Mouse (Mus musculus) heart, postnatal 10 days (tissue): ENCODE results near the gene AI837181. TPM values are rescaled to one million over a fixed set of nuclear protein-coding genes. Genes with fewer than 3 reads are reported as not detected.

Experiments
- DNase-seq, 2 experiments: peaks; one replicate each; pipeline ENCODE4 v3.0.0; 2021
- intact Hi-C: fragments of 180-260 bp; cut with DNase I; formaldehyde crosslinking; loops from one replicate; pipeline ENCODE4 v1.15.1; 2025
- total RNA-seq, 2 experiments: library from RNA; stranded (reverse); gene quantifications; 2 replicates each; pipeline ENCODE4 v1.2.3; 2021

AI837181 gene
- total RNA-seq, 2 experiments from 2014 or later, result 40.3 to 43.8 TPM

DNA sequence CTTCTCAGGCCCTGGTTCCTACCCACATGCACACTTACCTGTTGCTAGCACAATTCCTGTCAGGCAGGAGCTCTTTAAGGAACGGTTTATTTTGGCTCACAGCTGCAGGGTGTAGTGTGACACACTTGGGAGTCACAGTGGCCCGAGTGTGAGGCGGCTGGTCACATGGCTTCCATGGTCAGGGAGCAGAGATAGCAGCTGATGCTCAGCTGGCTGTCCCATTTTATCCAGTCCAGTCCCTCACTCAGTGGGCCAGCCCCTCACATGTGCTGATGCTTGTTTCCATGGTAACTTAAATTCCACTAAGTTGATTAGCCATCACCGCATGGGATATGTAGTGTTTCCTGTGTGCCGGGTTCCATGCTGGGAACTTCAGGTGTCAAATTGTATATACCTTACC lies 13.0 kb upstream of the AI837181 start:
- intact Hi-C loops, result no loop called here
- DNase-seq, result no peak

DNA sequence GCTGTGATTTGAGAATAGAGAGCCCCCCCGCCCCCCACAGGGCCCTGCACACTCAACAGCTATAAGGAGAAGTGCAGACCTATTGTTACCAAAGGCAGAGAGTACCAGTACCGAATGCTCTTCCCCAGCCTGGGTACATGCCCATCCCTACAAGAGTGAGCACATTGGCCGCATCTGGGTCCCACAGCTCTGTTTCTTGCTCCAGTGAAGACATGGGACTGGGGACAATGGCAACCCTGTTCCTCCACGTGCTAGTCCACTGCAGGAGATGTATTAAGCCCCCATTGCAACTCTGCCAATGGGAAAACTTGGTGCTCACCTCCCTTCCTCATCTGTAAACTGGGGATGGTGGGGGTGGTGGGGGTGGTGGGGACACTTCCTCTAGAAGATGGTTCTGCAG lies 11.1 kb upstream of the AI837181 start:
- intact Hi-C loops, result no loop called here
- no peak for DNase-seq

DNA sequence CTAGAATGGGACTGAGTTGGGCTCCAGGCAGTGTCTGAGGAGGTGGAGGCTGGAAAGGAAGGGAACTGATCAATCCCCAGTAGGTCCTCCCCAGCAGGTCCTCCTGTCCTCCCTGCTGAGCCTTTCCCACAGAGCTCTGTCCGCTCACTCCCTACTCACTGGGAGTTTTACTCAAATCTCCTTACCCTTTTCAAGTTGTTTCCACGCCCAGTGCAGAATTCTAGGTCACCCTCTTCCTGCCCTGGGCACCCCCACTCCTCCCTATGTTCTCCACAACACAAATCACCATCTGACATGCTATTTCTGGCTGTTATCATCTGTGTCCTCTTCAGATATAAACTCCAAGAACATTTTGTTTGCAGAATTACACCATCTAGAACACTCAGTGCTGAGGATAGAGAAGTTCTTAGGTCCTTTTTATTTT lies 10.4 kb upstream of the AI837181 start:
- intact Hi-C loops, result no loop called here
- DNase-seq, result peak in 1 of 2 experiments; percentile 46

DNA sequence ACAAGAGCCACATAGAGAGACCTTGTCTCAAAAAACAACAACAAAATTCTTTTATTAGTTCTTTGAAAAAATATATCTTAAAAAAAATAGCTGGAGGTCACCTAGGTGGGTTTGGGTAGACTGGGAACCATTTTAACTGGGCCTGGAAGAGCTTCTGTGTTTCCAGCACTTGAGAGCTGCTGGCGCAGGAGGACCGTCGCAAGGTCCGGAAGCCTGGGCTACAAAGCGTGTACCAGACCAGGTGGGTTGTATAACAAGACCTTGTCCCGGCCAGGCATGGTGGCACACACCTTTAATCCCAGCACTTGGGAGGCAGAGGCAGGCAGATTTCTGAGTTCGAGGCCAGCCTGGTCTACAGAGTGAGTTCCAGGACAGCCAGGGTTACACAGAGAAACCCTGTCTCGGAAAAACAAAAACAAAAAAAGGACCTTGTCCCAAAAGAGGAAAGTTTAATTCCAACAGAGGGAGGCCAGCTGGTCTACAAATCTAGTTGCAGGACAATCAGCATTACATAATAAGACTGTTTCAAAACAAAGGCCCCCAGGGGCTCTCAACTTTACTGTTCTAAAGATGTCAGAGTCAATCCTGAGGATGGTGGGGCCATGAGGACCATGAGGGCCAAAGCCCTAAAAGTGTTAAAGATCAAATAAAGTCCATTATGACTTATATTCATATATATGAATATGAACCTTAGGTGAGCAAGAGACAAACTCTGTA lies 6.0 kb upstream of the AI837181 start:
- intact Hi-C loops, result no loop called here
- no peak for DNase-seq

DNA sequence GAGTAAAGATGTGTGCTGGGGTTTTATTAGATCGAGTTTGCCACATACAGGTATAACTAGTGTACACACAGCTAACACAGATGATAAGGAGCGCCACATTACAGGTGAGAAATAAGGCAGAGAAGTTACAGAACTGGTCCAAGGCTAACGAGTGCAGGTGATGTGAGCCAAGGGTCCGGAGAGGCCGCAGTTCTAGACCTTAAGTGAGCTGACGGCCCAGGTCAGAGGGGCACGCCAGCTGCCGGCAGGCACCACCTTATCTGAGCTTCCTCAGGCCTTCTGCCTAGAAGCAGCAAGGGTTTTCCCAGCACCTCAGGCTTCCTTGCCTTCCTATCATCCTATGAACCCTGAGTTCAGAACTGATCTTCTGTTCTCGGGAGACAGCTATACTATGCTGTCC lies 5.3 kb upstream of the AI837181 start:
- DNase-seq, result no peak

DNA sequence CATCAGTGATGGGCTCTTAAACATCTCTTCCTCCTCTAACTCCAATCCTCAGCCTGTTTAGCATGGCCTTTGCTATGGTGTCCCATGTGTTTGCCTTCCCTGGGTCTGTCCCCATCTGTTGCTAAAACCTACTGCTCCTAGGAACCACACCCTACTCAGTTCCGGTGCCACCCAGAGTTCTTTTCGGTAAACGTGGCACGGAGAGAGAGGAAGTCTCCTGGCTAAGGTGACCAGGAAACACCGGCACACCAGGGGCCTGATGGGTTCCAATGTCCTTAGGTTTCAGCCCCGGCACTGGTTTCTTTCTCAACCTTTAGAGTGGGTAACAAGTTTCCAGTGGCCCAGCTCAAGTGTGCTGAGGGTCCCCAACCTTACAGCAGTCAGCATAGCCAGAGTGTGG lies 4.4 kb upstream of the AI837181 start:
- intact Hi-C loops, result no loop called here
- DNase-seq, result no peak

More for the DNA sequence above, 5.3 kb upstream of the AI837181 start:
- intact Hi-C loops, result no loop called here

DNA sequence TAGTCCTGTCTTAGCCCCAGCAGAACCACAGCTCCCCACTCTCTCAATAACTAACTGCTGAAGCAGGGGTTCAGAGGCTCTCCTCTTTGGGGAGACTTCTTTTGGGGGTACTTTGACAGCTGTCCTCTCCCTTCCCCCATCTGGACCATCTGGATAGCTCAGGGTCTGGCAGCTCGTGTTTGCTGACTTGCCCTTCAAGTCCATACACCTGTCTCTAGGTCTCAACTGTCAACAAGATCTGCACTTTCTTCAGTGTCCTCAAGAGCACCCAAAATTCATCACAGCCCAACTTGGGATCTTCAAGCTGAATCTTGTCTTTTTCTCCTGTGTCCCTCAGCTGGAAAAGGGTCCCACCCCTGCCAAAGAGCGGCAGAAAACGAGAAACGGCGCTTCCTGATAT lies 3.2 kb upstream of the AI837181 start:
- intact Hi-C loops, result loop anchor here (2.0 kb wide), 1 partner anchor 31 kb away; no protein-coding TSS in a partner anchor
- no peak for DNase-seq

DNA sequence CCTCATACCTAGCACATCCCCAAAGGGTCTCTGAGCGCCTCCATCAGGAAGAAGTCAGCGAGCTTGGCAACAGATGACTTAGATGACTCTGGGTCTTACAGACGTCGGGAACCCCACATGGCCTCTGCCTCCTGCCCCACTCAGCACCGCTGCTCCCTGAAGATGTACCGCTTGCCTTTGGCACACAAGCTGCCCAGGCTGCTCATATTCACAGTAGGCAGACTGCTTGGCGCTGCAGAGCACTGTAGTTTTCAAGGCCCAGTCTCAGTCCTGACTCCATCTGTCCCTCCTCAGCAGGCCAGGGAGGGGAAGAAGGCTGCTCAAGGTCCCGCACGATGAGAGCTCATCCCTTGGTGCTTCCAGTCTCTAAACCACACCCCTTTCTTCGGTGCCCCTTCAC lies 2.7 kb upstream of the AI837181 start:
- intact Hi-C loops, result loop anchor here (2.0 kb wide), 1 partner anchor 31 kb away; no protein-coding TSS in a partner anchor
- DNase-seq, result no peak

DNA sequence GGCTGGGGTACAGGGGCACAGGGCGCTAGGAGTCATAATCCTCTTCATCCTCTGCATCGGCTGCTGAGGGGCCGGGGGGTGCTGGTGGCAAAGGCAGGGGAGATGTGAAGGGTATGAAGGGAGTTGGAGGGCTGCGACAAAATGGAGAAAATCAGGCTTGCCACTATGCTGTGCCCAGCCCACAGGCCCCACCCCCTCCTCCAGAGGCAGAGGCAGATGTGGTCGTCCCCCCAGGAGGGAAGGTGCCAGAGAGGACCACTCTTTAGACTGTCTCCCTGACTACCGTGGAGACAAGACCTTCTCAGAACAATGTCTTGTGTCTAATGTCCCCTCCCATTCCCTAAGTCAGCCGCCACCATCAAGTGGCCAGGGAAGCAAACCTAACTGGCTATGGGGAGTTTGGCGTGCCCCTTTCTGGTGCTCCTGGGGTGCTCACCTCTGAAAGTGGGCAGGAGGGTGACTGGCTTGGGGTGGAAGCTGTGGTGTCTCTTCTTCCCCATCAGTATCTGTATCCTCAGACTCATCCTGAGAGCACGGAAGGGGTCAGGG lies 2.0 kb upstream of the AI837181 start:
- intact Hi-C loops, result loop anchor here (2.0 kb wide), 1 partner anchor 32 kb away; no protein-coding TSS in a partner anchor
- no peak for DNase-seq

DNA sequence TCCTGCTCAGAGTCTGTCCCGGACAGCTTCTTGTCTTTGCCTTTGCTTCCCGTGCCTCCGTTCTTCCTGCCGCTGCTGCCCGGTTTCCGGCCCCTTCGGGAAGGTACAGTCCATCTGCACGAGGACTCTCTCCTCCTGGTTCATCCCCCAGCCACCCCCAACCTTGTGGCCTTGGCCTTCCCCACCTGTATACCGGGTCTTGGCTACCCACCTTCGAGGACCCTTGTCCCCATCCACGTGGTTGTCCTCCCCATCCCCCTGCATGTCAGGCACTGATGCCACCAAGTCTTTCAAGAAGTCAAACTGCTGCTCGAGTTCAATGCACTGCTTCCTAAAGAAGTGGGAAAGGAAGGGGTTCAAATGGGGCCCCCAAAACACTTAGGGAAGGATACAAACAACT lies 1.4 kb upstream of the AI837181 start:
- DNase-seq, result no peak
- intact Hi-C loops, result loop anchor here (2.0 kb wide), 1 partner anchor 33 kb away; no protein-coding TSS in a partner anchor

DNA sequence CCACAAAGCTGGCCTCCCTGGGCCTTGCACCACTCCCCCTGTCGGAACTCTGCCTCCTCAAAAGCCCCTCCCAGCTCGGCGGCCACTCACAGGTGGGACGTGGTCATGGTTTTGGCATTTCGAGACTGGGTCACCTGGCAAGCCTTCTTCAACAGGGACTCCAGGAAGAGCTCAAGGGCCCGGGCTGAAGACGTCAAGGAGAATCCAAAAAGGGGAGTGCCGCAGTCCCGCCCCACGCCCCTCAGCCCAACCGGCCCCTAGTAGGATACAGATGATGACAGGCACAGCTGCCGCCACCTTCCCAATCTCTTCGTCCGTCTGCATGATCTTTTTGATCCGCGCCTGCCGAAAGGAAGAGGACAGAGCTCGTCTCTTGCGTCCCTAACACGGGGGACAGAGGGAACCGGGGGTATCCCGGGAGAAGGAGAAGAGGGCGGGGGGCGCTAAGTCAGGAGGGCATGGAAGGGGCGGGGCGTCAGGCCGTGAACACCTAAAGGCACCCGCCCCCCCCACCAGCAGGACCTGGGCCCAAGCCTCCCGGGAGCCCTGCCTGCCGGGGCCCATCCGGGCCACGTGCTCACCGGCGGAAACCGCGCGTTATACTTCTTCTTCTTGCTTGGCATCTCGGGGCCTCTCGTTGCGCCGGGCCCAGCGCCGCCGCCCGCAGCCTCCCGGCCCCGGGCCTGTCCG lies 707 bp upstream of the AI837181 start:
- DNase-seq, result peak; percentile 78 to 80
- intact Hi-C loops, result no loop called here

DNA sequence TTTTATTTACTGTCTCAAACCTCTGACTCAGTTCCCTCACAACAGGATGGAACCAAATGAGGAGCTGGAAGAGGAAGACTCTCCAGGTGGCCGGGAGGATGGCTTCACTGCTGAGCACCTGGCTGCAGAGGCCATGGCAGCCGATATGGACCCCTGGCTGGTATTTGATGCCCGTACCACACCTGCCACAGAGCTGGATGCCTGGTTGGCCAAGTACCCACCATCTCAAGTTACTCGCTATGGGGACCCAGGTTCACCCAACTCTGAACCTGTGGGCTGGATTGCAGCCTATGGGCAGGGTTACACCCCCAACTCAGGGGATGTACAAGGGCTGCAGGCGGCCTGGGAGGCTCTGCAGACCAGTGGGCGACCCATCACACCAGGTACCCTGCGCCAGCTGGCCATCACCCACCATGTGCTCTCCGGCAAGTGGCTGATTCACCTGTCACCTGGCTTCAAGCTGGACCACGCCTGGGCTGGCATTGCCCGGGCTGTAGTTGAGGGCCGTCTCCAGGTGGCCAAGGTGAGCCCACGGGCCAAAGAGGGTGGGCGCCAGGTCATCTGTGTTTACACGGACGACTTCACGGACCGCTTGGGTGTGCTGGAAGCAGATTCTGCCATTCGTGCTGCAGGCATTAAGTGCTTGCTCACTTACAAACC lies 1.1 kb downstream of the AI837181 start:
- DNase-seq, result no peak
- intact Hi-C loops, result no loop called here

DNA sequence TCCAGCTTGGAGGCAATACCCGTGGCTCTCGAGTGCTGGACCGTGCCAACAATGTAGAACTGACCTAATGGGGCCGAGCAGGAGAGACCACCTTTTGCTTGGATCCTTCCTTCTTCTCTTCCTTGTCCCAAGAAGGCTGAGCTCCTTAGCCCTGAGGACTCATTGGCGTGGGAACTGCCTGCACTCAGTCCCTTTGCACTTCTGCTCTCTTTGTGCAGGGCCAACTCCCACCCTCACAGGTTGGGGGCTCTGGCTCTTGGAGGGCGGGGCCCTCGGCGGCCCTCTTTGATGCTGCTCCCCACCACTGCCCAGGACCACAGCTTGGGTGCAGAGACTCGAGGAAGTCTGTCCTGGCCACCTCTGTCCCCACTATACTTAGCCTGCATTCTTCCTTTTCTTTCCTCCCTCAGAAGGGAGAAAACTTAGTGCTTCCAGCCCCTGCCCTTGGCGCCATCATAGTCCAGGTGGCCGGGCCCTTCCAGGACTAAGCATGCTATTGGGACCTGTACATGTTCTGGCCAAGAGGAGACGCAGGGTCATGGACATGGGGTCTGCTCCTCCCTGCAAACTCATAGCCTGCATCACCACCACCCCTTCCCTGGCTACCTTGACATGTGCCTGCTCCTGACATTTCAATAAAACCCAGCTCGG lies 1.8 kb downstream of the AI837181 start:
- intact Hi-C loops, result no loop called here
- no peak for DNase-seq

DNA sequence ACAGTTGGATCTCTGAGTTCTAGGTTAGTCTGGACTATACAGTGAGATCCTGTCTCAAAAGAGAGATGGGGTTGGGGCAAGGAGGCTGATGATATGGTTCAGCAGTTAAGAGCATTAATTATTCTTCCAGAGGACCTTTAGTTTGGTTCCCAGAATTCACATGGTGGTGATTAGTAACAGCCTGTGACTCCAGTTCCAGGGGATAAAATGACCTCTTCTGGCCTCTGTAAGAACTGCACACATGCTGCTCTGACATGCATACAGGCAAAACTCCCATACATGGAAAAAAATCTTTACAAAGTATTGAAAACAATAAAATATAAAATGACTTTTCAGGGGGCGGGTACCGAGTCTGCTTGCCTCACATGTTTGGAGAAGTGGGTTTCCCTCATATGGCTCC lies 3.1 kb downstream of the AI837181 start:
- peak; percentile 57 to 73 for DNase-seq
- intact Hi-C loops, result loop anchor here (2.0 kb wide), 2 partner anchors 21 to 61 kb away; partner anchors contain the start of genes Banf1 and Eif1ad

DNA sequence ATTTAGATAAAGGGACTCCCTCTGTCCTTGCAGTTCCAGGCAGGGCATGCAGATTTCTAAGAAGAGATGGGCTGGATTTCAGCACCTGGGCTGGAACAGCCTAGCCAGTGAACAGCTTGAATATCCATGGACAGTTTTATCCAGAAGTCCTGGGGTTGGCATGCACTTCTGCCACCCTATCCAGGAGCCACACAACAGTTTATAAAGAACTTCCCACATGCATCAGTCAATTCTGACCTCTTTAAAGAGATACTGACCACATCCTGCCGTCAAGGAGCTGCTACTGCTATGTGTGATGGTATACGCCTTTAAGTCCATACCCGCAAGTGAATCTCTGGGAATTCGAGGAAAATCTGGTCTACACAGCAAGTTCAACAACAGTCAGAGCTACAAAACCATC lies 4.3 kb downstream of the AI837181 start:
- intact Hi-C loops, result loop anchor here (2.0 kb wide), 2 partner anchors 22 to 62 kb away; partner anchors contain the start of genes Banf1 and Eif1ad
- DNase-seq, result no peak

DNA sequence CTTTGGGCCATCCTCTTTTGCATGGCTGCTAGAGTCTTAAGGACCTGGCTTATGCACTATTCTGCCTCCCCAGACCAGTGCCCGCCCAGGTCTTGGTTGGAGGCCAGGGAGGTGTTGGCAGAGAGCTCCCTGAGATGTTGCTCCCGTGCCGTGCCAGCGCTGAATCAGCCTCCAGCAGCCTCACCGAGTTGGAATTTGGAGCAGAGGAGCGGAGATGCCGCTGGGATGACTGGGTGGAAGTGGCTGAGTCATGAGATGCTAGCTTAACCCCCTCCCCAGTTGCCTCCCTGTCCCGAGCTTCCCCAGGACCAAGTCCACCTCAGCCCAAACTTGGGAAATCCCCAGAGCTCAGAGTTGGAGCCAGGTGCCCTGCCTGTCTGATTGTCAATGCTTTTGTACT lies 4.9 kb downstream of the AI837181 start:
- peak; percentile 67 to 68 for DNase-seq
- intact Hi-C loops, result loop anchor here (2.0 to 5.0 kb wide), 3 partner anchors 23 to 137 kb away; partner anchors contain the start of genes Ap5b1, Banf1 and Eif1ad

DNA sequence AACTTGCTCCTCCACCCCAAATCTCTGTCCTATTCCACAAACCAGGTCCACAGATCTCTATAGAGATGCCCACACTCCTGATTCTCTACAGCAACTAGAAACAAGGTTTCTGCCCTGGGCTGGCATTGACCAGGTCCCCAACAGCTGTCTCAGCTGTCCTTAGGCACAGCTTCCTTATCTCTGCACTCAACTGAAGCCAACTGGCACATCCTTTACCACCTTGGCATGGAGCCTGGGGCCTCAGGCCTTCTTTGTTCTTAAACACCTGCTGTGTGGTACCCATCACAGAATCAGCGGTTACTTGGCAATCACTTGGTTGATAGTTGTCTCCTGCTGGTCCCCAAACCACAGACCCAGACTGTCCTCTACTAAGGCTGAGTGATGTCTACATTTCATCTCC lies 5.5 kb downstream of the AI837181 start:
- intact Hi-C loops, result loop anchor here (5.0 kb wide), 1 partner anchor 137 kb away; the partner anchor contains the start of gene Ap5b1
- no peak for DNase-seq

DNA sequence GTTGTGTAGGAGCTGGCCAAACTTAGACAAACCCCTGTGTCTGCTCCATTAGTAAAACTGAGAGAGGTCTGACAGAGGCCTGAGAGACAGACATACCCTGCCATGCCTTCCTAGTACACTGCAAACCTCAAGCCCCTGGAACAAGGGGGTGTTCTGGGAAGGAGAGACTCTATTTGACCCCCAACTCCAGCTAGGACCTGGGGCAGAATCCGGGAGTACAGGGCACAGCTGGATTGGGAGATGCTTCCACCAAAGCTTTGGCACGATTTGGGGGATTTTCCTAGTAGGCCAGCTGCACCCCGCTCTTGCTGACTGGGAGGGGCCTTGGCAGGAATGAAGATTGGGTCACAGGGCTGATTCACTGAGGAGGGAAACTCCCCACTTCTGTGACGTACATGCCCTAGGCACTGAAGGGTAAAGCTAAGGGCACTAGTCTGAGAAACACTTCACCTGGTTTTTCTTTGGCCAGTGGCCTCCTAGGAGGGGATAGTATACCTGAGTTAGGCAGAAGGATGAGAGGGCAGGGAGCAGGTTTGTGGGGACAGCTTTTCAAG lies 7.0 kb downstream of the AI837181 start:
- intact Hi-C loops, result loop anchor here (2.0 to 5.0 kb wide), 2 partner anchors 55 to 135 kb away; partner anchors contain the start of gene Ap5b1
- DNase-seq, result no peak

DNA sequence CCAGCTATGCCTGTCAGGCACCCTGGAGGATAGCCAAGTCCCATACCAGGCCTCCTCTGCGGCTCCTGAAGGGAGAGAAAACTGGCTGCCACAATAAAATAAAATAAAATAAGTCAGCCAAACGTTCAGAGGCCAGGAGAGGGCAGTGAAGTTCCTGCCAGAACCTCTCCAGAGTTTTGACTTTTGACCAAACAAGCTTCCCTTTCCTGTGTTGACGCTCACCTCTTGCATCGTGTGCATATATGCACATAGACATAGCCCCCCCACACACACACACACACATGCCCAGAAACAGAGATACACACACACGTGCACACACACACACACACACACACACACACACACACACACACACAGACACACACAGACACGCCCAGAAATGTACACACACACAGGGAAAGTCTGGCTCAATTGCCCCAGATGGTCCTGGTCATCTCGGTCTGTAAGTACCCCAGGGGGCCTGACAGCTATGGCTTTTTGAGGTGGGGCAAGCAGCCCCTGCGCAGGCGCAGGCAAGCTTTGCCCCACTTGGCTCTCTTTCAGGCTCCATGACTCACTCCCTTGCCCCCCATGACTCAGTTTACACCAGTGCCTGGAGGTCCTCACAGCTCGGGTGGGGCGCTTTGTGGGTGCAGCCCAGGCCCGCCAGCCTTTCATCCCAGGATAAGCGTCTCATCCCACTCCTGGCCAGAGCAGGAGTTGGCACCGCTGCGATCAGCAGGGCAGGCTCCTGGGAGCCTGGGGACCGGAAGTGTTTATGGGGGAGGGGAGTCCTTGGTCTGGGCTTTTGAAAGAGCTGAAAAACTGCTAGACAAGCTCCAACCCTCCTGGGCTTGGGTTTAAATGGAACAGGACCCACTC lies 8.3 kb downstream of the AI837181 start:
- intact Hi-C loops, result loop anchor here (2.0 to 5.0 kb wide), 2 partner anchors 54 to 134 kb away; partner anchors contain the start of gene Ap5b1

More for the DNA sequence above, 8.3 kb downstream of the AI837181 start:
- peak; percentile 66 to 77 for DNase-seq
